Mouse (Mus musculus) liver, embryonic 16.5 days (tissue): ENCODE measurements at regions not wholly inside any gene's neighbourhood (a gene's known extent, or its start where the extent isn't known, plus 50 kb on each side); places are given as distances from the start of the nearest gene placed in this dataset.

Experiments
- ATAC-seq: fragments of 200-750 bp; cut with Nextera tagmentation; 2 replicates; pipeline ENCODE4 v1.8.0; 2017; ENCODE audit warnings: low read depth, mild to moderate bottlenecking, moderate number of reproducible peaks, moderate library complexity
- H3K27ac ChIP-seq: fragments of 300-500 bp; sonication (generic); 2 replicates; pipeline ENCODE4 v1.5.1; 2014; ENCODE audit warnings: mild to moderate bottlenecking, low read length
- H3K27me3 ChIP-seq: fragments of 300-500 bp; sonication (generic); 2 replicates; pipeline ENCODE4 v1.6.1; 2014; ENCODE audit warnings: low read depth, low read length, mixed read lengths; ENCODE audit not compliant: control insufficient read depth, insufficient read depth
- H3K36me3 ChIP-seq: fragments of 300-500 bp; sonication (generic); 2 replicates; pipeline ENCODE4 v1.6.1; 2014; ENCODE audit warnings: mild to moderate bottlenecking; ENCODE audit not compliant: control insufficient read depth, insufficient read depth
- H3K4me1 ChIP-seq: fragments of 300-500 bp; sonication (generic); 2 replicates; pipeline ENCODE4 v1.6.1; 2014; ENCODE audit warnings: low read depth, low read length, mixed read lengths; ENCODE audit not compliant: control insufficient read depth
- H3K4me2 ChIP-seq: fragments of 300-500 bp; sonication (generic); 2 replicates; pipeline ENCODE4 v1.6.1; 2014; ENCODE audit warnings: low read depth, low read length, mixed read lengths
- H3K4me3 ChIP-seq: fragments of 300-500 bp; sonication (generic); 2 replicates; pipeline ENCODE4 v1.5.1; 2014; ENCODE audit warnings: low read depth, mild to moderate bottlenecking, low read length
- H3K9ac ChIP-seq: fragments of 300-500 bp; sonication (generic); 2 replicates; pipeline ENCODE4 v1.6.1; 2014; ENCODE audit warnings: low read depth, low read length
- H3K9me3 ChIP-seq: fragments of 300-500 bp; sonication (generic); replicated peaks from 2 replicates; pipeline ENCODE4 v1.6.1; 2016; ENCODE audit warnings: low read length; ENCODE audit not compliant: control insufficient read depth
- WGBS: fragments of 180-500 bp; shearing (Covaris S2); extraction: QIAGEN DNeasy Blood & Tissue Kit; methylation state at CpG from one replicate; pipeline ENCODE4 v1.1.7; 2014; ENCODE audit not compliant: insufficient replicate concordance; 5-methylcytosine and 5-hydroxymethylcytosine counted together

GRCm38 (mm10) chr3:149335259-149335658, 344.9 kb upstream of the Adgrl2 start:
- Histone ChIP-seq H3K4me1 (no peaks in the 10 kb centered on the region), H3K27me3 (no peaks in the 10 kb centered on the region), H3K4me3 (no peak overlapping the region), H3K36me3 (no peaks in the 10 kb centered on the region), H3K9ac (no peak overlapping the region), H3K27ac (no peak overlapping the region), H3K9me3 (no peaks in the 10 kb centered on the region), H3K4me2 (no peak overlapping the region)
- 58% methylated on average over 6 of the region's 6 CpGs for WGBS
- ATAC-seq: no peak

GRCm38 (mm10) chr3:149333607-149334006, 343.3 kb upstream of the Adgrl2 start:
- Histone ChIP-seq H3K27ac (no peak overlapping the region), H3K9ac (no peak overlapping the region), H3K4me2 (no peak overlapping the region), H3K4me1 (no peaks in the 10 kb centered on the region), H3K36me3 (no peaks in the 10 kb centered on the region), H3K27me3 (no peaks in the 10 kb centered on the region), H3K9me3 (no peaks in the 10 kb centered on the region), H3K4me3 (no peak overlapping the region)
- 60% methylated on average over 5 of the region's 5 CpGs for WGBS
- no peak for ATAC-seq

- 39% methylated on average over 10 of the region's 10 CpGs for WGBS
- Histone ChIP-seq H3K4me3 (no peak overlapping the region), H3K9me3 (no peaks in the 10 kb centered on the region), H3K9ac (no peak overlapping the region), H3K4me1 (no peaks in the 10 kb centered on the region), H3K27me3 (no peaks in the 10 kb centered on the region), H3K4me2 (no peak overlapping the region), H3K36me3 (no peaks in the 10 kb centered on the region), H3K27ac (no peak overlapping the region)
- no peak for ATAC-seq
Observed at GRCm38 (mm10) chr3:149333131-149333530, 342.8 kb upstream of the Adgrl2 start.

- Histone ChIP-seq H3K9me3 (no peaks in the 10 kb centered on the region), H3K4me2 (no peak overlapping the region), H3K4me1 (no peaks in the 10 kb centered on the region), H3K27ac (no peak overlapping the region), H3K36me3 (no peaks in the 10 kb centered on the region), H3K27me3 (no peaks in the 10 kb centered on the region), H3K4me3 (no peak overlapping the region), H3K9ac (no peak overlapping the region)
- WGBS: 15% methylated on average over 4 of the region's 4 CpGs
- ATAC-seq: no peak
Observed at GRCm38 (mm10) chr3:149332105-149332504, 341.8 kb upstream of the Adgrl2 start.

GRCm38 (mm10) chr3:149331251-149331960, 341.1 kb upstream of the Adgrl2 start:
- Histone ChIP-seq H3K27ac (no peak overlapping the region), H3K9me3 (no peaks in the 10 kb centered on the region), H3K4me2 (no peak overlapping the region), H3K4me3 (no peak overlapping the region), H3K27me3 (no peaks in the 10 kb centered on the region), H3K36me3 (no peaks in the 10 kb centered on the region), H3K4me1 (no peaks in the 10 kb centered on the region), H3K9ac (no peak overlapping the region)
- ATAC-seq: no peak
- WGBS: 53% methylated on average over 7 of the region's 7 CpGs

GRCm38 (mm10) chr3:149330716-149331115, 340.4 kb upstream of the Adgrl2 start:
- no peak overlapping the region for H3K4me2 ChIP-seq
- peak; percentile 35; the same call in 1 of the 2 replicates for ATAC-seq
- 54% methylated on average over 10 of the region's 10 CpGs for WGBS

GRCm38 (mm10) chr3:149330041-149330440, 339.7 kb upstream of the Adgrl2 start:
- Histone ChIP-seq H3K4me1 (no peaks in the 10 kb centered on the region), H3K9ac (no peak overlapping the region), H3K36me3 (no peaks in the 10 kb centered on the region), H3K9me3 (no peaks in the 10 kb centered on the region), H3K4me2 (no peak overlapping the region), H3K27ac (no peak overlapping the region), H3K27me3 (no peaks in the 10 kb centered on the region), H3K4me3 (no peak overlapping the region)
- 66% methylated on average over 10 of the region's 10 CpGs for WGBS
- ATAC-seq: no peak

More at GRCm38 (mm10) chr3:149330716-149331115, 340.4 kb upstream of the Adgrl2 start:
- H3K9me3 ChIP-seq: no peaks in the 10 kb centered on the region
- H3K27me3 ChIP-seq: no peaks in the 10 kb centered on the region
- H3K4me1 ChIP-seq: no peaks in the 10 kb centered on the region
- H3K27ac ChIP-seq: no peak overlapping the region
- no peak overlapping the region for H3K9ac ChIP-seq
- no peak overlapping the region for H3K4me3 ChIP-seq
- no peaks in the 10 kb centered on the region for H3K36me3 ChIP-seq

- no peak for ATAC-seq
- Histone ChIP-seq H3K4me1 (no peaks in the 10 kb centered on the region), H3K4me3 (no peak overlapping the region), H3K27me3 (no peaks in the 10 kb centered on the region), H3K36me3 (no peaks in the 10 kb centered on the region), H3K9me3 (no peaks in the 10 kb centered on the region), H3K27ac (no peak overlapping the region), H3K9ac (no peak overlapping the region), H3K4me2 (no peak overlapping the region)
- 42% methylated on average over 6 of the region's 6 CpGs for WGBS
Observed at GRCm38 (mm10) chr3:149329615-149330014, 339.3 kb upstream of the Adgrl2 start.

- WGBS: 16% methylated on average over 5 of the region's 5 CpGs
- no peak overlapping the region for H3K4me2 ChIP-seq
- no peaks in the 10 kb centered on the region for H3K36me3 ChIP-seq
- no peaks in the 10 kb centered on the region for H3K27me3 ChIP-seq
- peak; percentile 13; the same call in 1 of the 2 replicates for ATAC-seq
- no peak overlapping the region for H3K9ac ChIP-seq
- H3K4me1 ChIP-seq: no peaks in the 10 kb centered on the region
- no peaks in the 10 kb centered on the region for H3K9me3 ChIP-seq
- H3K27ac ChIP-seq: no peak overlapping the region
- H3K4me3 ChIP-seq: no peak overlapping the region
Observed at GRCm38 (mm10) chr3:149326664-149327063, 336.3 kb upstream of the Adgrl2 start.
